Mouse (Mus musculus) midbrain, embryonic 14.5 days (tissue): ENCODE measurements around the gene Lsm14b. TPM values are rescaled to one million over a fixed set of nuclear protein-coding genes. Genes with fewer than 3 reads are reported as not detected.
A peak's percentile ranks its signal among the peaks of the same experiment; 100 is the strongest.

Experiments
- ATAC-seq: fragments of 200-750 bp; cut with Nextera tagmentation; 2 replicates; pipeline ENCODE4 v1.8.0; 2017; ENCODE audit warnings: moderate number of reproducible peaks, moderate library complexity; ENCODE audit not compliant: low FRiP score, low TSS enrichment
- DNase-seq: peaks from one replicate; pipeline ENCODE4 v3.0.0-alpha.2; 2015
- H3K27ac ChIP-seq: fragments of 300-500 bp; sonication (generic); replicated peaks from 2 replicates; pipeline ENCODE4 v1.5.1; 2014; ENCODE audit warnings: mild to moderate bottlenecking, low read depth, low read length, moderate library complexity
- H3K27me3 ChIP-seq: fragments of 300-500 bp; sonication (generic); 2 replicates; pipeline ENCODE4 v1.6.1; 2014; ENCODE audit warnings: low read length, control low read depth, mixed read lengths; ENCODE audit not compliant: control insufficient read depth, insufficient read depth
- H3K36me3 ChIP-seq: fragments of 300-500 bp; sonication (generic); 2 replicates; pipeline ENCODE4 v1.6.1; 2014; ENCODE audit warnings: low read length, control low read depth; ENCODE audit not compliant: control insufficient read depth, insufficient read depth
- H3K4me1 ChIP-seq: fragments of 300-500 bp; sonication (generic); 2 replicates; pipeline ENCODE4 v1.6.1; 2014; ENCODE audit warnings: mild to moderate bottlenecking, antibody characterized with exemption, low read length, control low read depth; ENCODE audit not compliant: control insufficient read depth, insufficient read depth
- H3K4me2 ChIP-seq: fragments of 300-500 bp; sonication (generic); 2 replicates; pipeline ENCODE4 v1.6.1; 2014; ENCODE audit warnings: mild to moderate bottlenecking, low read length, moderate library complexity
- H3K4me3 ChIP-seq: fragments of 300-500 bp; sonication (generic); replicated peaks from 2 replicates; pipeline ENCODE4 v1.5.1; 2014; ENCODE audit warnings: low read depth, low read length
- H3K9ac ChIP-seq: fragments of 300-500 bp; sonication (generic); replicated peaks from 2 replicates; pipeline ENCODE4 v1.6.1; 2014; ENCODE audit warnings: mild to moderate bottlenecking, low read length, moderate library complexity
- H3K9me3 ChIP-seq: fragments of 300-500 bp; sonication (generic); 2 replicates; pipeline ENCODE4 v1.6.1; 2016; ENCODE audit warnings: low read length, control low read depth, mixed read lengths; ENCODE audit not compliant: control insufficient read depth
- WGBS: fragments of 180-500 bp; shearing (Covaris S2); extraction: QIAGEN DNeasy Blood & Tissue Kit; methylation state at CpG from one replicate; pipeline ENCODE4 v1.1.7; 2014; 5-methylcytosine and 5-hydroxymethylcytosine counted together
- polyA plus RNA-seq: library from polyadenylated mRNA; unstranded; fragments of >200 nt; fragmentation: Nextera tagmentation; extraction: Ambion mirVana; gene quantifications from 2 replicates; pipeline ENCODE4 v1.2.1, GENCODE M21; 2014

Gene Lsm14b
- polyA plus RNA-seq = 21.2 and 35.9 TPM in 2 replicates

DNA sequence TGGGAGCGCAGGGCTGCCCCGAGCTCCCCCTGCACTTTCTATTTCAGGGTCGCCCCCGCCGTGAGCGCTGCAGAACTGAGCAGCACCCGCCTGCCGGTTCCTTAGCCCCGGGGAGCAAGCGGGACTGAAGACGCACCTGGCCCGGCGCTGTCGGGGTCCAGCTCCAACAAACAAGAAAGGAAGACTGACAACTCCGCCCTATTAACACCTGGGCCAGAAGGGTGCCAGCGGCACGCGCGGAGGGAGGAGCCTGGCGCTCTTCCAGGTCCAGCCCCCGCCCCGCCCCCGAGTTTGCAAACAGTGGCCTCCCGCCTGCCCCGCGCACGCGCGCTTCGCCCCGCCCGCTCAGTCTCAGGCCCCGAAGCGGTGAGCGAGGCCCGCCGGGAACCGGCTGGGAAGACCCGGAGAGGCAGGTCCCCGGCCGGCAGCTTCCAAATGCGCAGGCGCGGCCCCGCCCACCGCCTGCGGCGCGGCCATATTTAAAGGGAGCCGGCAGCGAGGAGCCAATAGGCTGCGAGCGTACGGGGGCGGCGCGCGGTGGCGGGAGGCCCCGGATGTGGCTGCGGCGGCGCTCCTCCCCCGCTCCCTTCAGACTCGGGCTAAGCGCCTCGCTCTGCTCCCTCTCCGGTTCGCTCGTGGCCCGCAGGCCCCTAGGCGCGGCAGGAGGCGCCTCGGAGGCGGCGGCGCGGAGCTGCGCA is at the start of gene Lsm14b:
Gene Lsm14b (plus strand): TSS at position 587 of the 698 bp plus-strand sequence.
- ATAC-seq (peak; percentile 95), DNase-seq (peak; percentile 98)
- peaks cover 19% of the 10 kb centered on the region; the same call in 1 of the 2 replicates for H3K27me3 ChIP-seq
- under 1% methylated on average over 80 of the region's 80 CpGs for WGBS
- peak within 1 kb of the TSS; percentile 98 for H3K4me3 ChIP-seq
- H3K9ac ChIP-seq = peak within 1 kb of the TSS; percentile 88
- H3K4me1 ChIP-seq = peaks cover 22% of the 10 kb centered on the region
- H3K27ac ChIP-seq = peak within 1 kb of the TSS; percentile 96
- peak within 1 kb of the TSS; percentile 82 for H3K4me2 ChIP-seq
- peaks cover 26% of the 10 kb centered on the region for H3K36me3 ChIP-seq
- no peaks in the 10 kb centered on the region for H3K9me3 ChIP-seq

DNA sequence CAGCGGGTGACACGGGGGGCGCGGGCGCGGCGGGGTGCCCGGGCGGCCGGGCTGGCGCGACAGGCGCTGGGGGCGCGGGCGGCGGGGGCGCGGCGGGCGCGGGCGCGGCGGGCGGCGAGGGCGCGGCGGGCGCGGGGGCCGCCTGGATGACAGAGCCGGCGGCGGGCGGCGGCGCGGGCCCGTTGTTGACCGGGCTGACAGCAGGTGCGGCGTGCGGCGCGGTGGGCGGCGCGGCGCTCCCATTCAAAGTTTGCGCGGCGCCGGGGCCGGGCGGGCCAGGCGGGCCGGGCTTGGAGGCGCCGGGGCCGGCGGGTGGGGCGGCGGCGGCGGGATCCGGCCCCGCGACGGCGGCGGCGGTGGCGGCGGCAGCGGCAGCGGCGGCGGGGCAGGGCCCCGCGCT is 48.9 kb upstream of the Lsm14b start:
- peak overlapping the region; percentile 95 for H3K27ac ChIP-seq
- H3K9me3 ChIP-seq = no peaks in the 10 kb centered on the region
- peak overlapping the region; percentile 92 for H3K9ac ChIP-seq
- peak overlapping the region; percentile 80 for H3K4me3 ChIP-seq
- DNase-seq (peak; percentile 64), ATAC-seq (no peak)
- peak overlapping the region; percentile 99 for H3K4me2 ChIP-seq
- H3K27me3 ChIP-seq = no peaks in the 10 kb centered on the region
- no peaks in the 10 kb centered on the region for H3K36me3 ChIP-seq
- under 1% methylated on average over 18 of the region's 82 CpGs for WGBS
- H3K4me1 ChIP-seq = peaks cover 38% of the 10 kb centered on the region

DNA sequence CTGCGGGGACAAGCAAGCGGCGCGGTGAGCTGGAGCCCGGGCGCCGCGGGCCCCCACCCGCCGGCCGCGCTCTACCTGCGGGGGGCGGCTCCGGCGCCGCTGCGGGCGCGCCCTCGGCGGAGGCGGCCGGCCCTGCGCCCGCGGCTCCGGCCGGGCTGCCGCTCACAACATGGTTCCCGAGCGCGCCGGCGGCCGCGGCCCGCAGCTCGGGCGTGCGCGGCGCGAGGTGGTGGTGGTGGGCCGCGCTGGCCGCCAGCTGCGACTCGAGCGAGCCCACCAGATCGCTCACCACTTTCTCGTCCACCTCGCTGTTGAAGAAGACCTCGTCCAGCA is 48.5 kb upstream of the Lsm14b start:
- Histone ChIP-seq H3K27ac (peak overlapping the region; percentile 95), H3K9me3 (no peaks in the 10 kb centered on the region), H3K4me2 (peak overlapping the region; percentile 99), H3K27me3 (no peaks in the 10 kb centered on the region), H3K36me3 (no peaks in the 10 kb centered on the region), H3K4me3 (peak overlapping the region; percentile 80), H3K4me1 (peaks cover 38% of the 10 kb centered on the region), H3K9ac (peak overlapping the region; percentile 92)
- under 1% methylated on average over 31 of the region's 54 CpGs for WGBS
- DNase-seq (no peak), ATAC-seq (peak; percentile 49; the same call in 1 of the 2 replicates)

DNA sequence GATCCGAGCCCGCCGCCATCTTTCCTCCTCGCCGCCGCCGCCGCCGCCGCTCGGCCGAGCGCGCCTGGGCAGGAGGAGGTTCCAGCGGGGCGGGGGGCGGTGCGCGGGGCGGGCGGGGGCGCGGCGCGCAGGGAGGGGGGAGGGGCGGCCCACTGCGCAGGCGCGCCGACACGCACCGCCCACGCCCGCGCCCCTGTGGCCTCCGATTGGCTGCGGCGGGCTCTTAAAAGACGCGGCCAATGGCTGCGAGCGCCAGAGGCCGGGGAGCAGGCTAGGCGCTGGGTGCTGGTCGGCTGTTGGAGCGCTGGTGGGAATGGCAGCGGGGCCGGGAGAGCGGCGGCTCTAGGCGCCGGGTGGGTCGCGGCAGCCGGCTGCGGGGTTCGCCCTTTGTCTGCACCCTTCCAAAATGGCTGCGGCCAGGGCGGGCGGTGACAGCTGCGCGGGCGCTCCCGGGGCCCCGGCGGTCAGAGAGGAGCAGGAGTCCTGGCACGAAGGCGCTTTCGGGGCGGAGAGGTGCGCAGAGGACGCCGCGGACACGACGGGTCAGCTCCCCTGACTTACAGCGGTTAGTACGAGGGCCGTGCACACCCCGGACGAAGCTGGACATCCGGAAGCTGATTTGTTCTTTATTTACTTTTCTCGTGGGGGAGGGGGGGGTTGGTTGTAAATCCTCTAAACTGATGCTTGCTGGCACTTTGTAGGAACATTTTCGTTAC is 48.0 kb upstream of the Lsm14b start, which contains the start of gene Taf4:
Gene Taf4 (minus strand): TSS at position 19 of the 716 bp plus-strand sequence.
- Histone ChIP-seq H3K4me1 (peaks cover 32% of the 10 kb centered on the region), H3K27me3 (no peaks in the 10 kb centered on the region), H3K9me3 (no peaks in the 10 kb centered on the region), H3K4me2 (peak within 1 kb of the TSS; percentile 99), H3K27ac (peak within 1 kb of the TSS; percentile 95), H3K36me3 (no peaks in the 10 kb centered on the region), H3K9ac (peak within 1 kb of the TSS; percentile 92), H3K4me3 (peak within 1 kb of the TSS; percentile 80)
- WGBS = under 1% methylated on average over 57 of the region's 84 CpGs
- ATAC-seq (peak; percentile 95), DNase-seq (peak; percentile 95)

DNA sequence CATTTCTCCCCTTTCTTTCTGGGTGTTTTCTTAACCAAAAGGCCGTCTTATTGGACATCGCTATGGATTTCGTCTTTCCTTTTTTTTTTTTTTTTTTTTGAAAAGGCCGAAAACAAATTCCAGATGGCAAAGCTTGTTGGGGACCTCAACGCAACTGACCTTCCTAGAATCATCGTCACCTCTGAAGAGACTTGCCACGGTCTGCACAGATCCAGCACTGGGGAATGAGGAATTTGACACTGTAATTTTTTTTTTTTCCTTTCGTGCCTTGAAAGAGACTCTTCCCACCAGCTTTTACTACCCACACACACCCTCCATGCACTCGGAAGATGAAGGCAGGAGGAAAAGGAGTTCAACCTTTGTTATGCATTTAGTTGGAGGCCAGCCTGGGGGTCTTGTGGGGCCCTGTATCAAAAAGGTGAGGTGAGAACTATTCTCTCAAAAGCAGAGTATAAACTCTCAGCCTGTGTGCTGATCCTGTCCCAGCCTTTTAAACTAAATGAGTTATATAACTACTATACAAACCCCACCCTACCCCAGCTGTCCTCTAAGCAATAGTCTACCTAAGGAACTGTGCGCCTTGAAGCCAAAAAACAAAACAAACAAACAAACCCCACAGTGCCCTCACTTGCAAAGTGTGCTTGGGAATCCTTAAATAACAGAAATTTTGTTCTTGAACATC is 47.3 kb upstream of the Lsm14b start:
- 11% methylated on average over 10 of the region's 10 CpGs for WGBS
- H3K27ac ChIP-seq = peak overlapping the region; percentile 95
- DNase-seq = peak; percentile 23

DNA sequence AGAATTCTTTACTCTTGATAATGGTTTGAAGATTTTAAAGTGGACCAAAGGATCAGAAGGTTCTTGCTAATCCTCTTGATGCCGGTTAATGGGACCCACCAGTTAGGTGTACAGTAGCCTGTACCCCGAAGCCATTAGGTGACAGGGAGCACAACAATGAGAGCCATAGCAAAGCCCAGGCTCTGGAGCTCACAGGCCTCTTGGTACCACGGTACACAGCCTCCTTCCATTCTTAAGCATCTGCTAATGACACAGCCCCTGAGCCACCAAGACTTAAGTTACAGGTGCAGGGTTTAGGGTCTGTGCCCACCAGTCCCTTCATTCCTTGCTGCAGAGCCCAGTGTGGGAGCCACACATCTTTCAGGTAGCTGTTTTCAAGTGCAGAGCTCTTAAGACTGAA is 46.5 kb upstream of the Lsm14b start:
- peak overlapping the region; percentile 63 for H3K4me2 ChIP-seq
- no peak for DNase-seq

More for the DNA sequence above, 47.3 kb upstream of the Lsm14b start:
- Histone ChIP-seq H3K9ac (peak overlapping the region; percentile 92), H3K36me3 (no peaks in the 10 kb centered on the region), H3K9me3 (no peaks in the 10 kb centered on the region), H3K4me3 (peak overlapping the region; percentile 80), H3K4me2 (peak overlapping the region; percentile 63), H3K27me3 (no peaks in the 10 kb centered on the region), H3K4me1 (peaks cover 31% of the 10 kb centered on the region)
- no peak for ATAC-seq

DNA sequence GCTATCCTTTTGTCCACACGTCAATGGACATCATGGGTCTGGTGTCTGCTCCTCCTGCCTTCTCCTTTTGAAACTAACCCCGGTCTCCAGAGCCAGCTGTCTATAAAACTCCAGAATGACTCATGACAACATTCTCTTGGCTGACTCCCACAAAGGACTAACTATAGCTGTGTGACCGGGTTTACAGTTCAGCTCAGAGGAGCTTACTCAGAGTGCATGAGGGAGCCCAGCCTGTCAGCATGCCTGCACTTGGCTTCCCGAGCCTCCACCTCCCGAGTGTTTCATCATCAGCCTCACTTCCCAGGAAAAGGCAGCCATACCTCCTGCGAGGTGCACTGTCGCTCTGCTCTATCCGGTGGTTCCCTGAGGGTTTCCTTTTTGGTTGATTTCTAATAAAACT is 45.0 kb upstream of the Lsm14b start:
- H3K27me3 ChIP-seq = no peaks in the 10 kb centered on the region

More for the DNA sequence above, 46.5 kb upstream of the Lsm14b start:
- H3K4me1 ChIP-seq = peaks cover 24% of the 10 kb centered on the region
- H3K36me3 ChIP-seq = no peaks in the 10 kb centered on the region
- ATAC-seq = no peak
- H3K4me3 ChIP-seq = peak overlapping the region; percentile 80; the same call in 1 of the 2 replicates
- no peaks in the 10 kb centered on the region for H3K27me3 ChIP-seq
- H3K27ac ChIP-seq = no peak overlapping the region
- H3K9me3 ChIP-seq = no peaks in the 10 kb centered on the region
- H3K9ac ChIP-seq = no peak overlapping the region
- 72% methylated on average over 3 of the region's 3 CpGs for WGBS

DNA sequence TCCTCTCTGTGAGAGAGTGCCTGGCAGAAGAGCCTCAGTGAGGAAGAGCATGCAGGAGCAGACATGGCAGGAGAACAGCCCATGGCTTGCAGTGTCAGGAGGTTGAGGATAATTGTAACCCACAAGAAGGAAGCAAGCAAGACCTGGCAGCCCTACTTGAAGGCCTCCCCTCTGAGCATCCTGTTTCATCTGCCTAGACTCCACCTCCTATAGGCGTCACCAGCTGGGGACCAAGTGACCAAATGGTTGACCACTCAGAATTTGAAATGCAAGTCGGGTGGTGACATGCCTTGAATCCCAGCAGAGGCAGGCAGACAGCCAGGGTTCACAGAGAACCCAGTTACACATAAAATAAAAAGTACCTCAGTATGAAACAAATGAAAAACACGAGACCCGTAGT is 44.2 kb upstream of the Lsm14b start:
- Histone ChIP-seq H3K36me3 (no peaks in the 10 kb centered on the region), H3K4me3 (no peak overlapping the region), H3K9me3 (no peaks in the 10 kb centered on the region), H3K27ac (no peak overlapping the region), H3K27me3 (no peaks in the 10 kb centered on the region), H3K4me1 (peaks cover 11% of the 10 kb centered on the region; the same call in 1 of the 2 replicates), H3K4me2 (no peak overlapping the region), H3K9ac (no peak overlapping the region)
- no peak for ATAC-seq
- no peak for DNase-seq
- 61% methylated on average over 4 of the region's 4 CpGs for WGBS

More for the DNA sequence above, 45.0 kb upstream of the Lsm14b start:
- Histone ChIP-seq H3K9me3 (no peaks in the 10 kb centered on the region), H3K4me3 (no peak overlapping the region), H3K4me2 (no peak overlapping the region), H3K4me1 (peaks cover 11% of the 10 kb centered on the region; the same call in 1 of the 2 replicates), H3K27ac (no peak overlapping the region), H3K9ac (no peak overlapping the region), H3K36me3 (no peaks in the 10 kb centered on the region)
- 74% methylated on average over 8 of the region's 8 CpGs for WGBS
- no peak for ATAC-seq
- no peak for DNase-seq
